Mouse (Mus musculus) urinary bladder, postnatal 36 days (tissue): ENCODE measurements around the gene Slamf9.

Source experiments
- DNase-seq, 2 experiments: peaks; one replicate each; pipeline ENCODE4 v3.0.0; 2022; ENCODE audit warnings: low spot score in 2 of 2, mixed read lengths in 1 of 2

Slamf9 gene

GRCm38 (mm10) chr1:172475054-172475741 is at the start of gene Slamf9:
TSS of gene Slamf9 (plus strand) at chr1:172475358.
- no peak for DNase-seq

- DNase-seq, result no peak
These were observed 48.7 kb upstream of the Slamf9 start for GRCm38 (mm10) chr1:172426419-172426818.

GRCm38 (mm10) chr1:172427841-172428240 is 47.3 kb upstream of the Slamf9 start:
- DNase-seq, result no peak

- DNase-seq, result no peak
These were observed 46.5 kb upstream of the Slamf9 start for GRCm38 (mm10) chr1:172428614-172429013.

GRCm38 (mm10) chr1:172430731-172431220 is 44.4 kb upstream of the Slamf9 start:
- DNase-seq, result no peak

GRCm38 (mm10) chr1:172431836-172432586 is 43.1 kb upstream of the Slamf9 start:
- peak in 1 of 2 experiments; percentile 46 for DNase-seq

GRCm38 (mm10) chr1:172432587-172432955 is 42.6 kb upstream of the Slamf9 start:
- no peak for DNase-seq

GRCm38 (mm10) chr1:172433012-172433850 is 41.9 kb upstream of the Slamf9 start:
- DNase-seq, result no peak

- DNase-seq, result no peak
These were observed 41.4 kb upstream of the Slamf9 start for GRCm38 (mm10) chr1:172433851-172434165.

- DNase-seq, result no peak
These were observed 38.4 kb upstream of the Slamf9 start for GRCm38 (mm10) chr1:172436785-172437184.

GRCm38 (mm10) chr1:172438621-172439020 is 36.5 kb upstream of the Slamf9 start:
- no peak for DNase-seq

GRCm38 (mm10) chr1:172440521-172440920 is 34.6 kb upstream of the Slamf9 start:
- DNase-seq, result no peak

GRCm38 (mm10) chr1:172441935-172442445 is 33.2 kb upstream of the Slamf9 start:
- peak in 1 of 2 experiments; percentile 24 for DNase-seq

- DNase-seq, result no peak
These were observed 24.9 kb upstream of the Slamf9 start for GRCm38 (mm10) chr1:172450226-172450625.

- no peak for DNase-seq
These were observed 24.2 kb upstream of the Slamf9 start for GRCm38 (mm10) chr1:172450848-172451470.

GRCm38 (mm10) chr1:172452911-172453310 is 22.2 kb upstream of the Slamf9 start:
- no peak for DNase-seq

GRCm38 (mm10) chr1:172453810-172454209 is 21.3 kb upstream of the Slamf9 start:
- DNase-seq, result no peak

GRCm38 (mm10) chr1:172455416-172455815 is 19.7 kb upstream of the Slamf9 start:
- no peak for DNase-seq

GRCm38 (mm10) chr1:172456001-172456677 is 19.0 kb upstream of the Slamf9 start:
- peak in 1 of 2 experiments; percentile 27 for DNase-seq

- DNase-seq, result no peak
These were observed 18.0 kb upstream of the Slamf9 start for GRCm38 (mm10) chr1:172457196-172457595.

GRCm38 (mm10) chr1:172458041-172458440 is 17.1 kb upstream of the Slamf9 start:
- no peak for DNase-seq
